Mouse (Mus musculus): Measurements from ENCODE around the gene Eif2ak4.
A peak's percentile ranks its signal among the peaks of the same experiment; 100 is the strongest.

DNA sequence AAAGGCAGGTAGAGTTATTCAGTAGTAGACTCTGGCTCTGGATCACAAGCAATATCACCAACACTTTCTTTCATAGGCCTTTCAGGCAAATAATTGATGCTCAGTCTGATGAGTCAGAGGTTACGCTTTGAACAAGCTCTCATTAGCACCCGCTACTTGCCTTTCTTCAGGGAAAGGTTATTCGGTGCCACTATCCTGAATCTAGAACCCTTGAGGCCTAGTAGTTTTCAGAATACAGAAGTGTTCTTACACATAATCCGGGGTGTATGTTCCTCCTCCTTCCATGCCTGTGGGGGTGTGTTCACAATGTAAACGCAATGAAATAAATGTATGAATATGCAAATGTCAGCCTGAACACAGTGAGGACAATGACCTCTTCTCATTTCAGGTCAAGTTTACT lies 1.7 kb downstream of the Eif2ak4 start:
- TF ChIP-seq EP300 (IDR thresholded peaks at IDR 0.05; ENCODE audit: low read length), result peak; percentile 54
- TF ChIP-seq CTCF (conservative IDR thresholded peaks at IDR 0.05 in 1 of 2, IDR thresholded peaks at IDR 0.05 in 1 of 2; ENCODE audit: low read depth in 2 of 2, low read length in 2 of 2), result no peak
- no peak for TF ChIP-seq NRF1 (IDR thresholded peaks at IDR 0.05; ENCODE audit: low read depth, low read length)
- TF ChIP-seq USF1 (IDR thresholded peaks at IDR 0.05; ENCODE audit: low read depth, low read length), result no peak
- TF ChIP-seq MEF2A (IDR thresholded peaks at IDR 0.05; ENCODE audit: borderline replicate concordance, low read depth, low read length), result no peak
- no peak for TF ChIP-seq CHD2 (IDR thresholded peaks at IDR 0.05; ENCODE audit: low read length)
- 0 out of 2 replicates have a peak, but pooled peaks have one; percentile 12 for TF ChIP-seq NELFE (IDR thresholded peaks at IDR 0.05; ENCODE audit: low read depth, low read length)
- TF ChIP-seq ZMIZ1 (IDR thresholded peaks at IDR 0.05; ENCODE audit: low read depth, low read length), result no peak
- no peak for TF ChIP-seq BHLHE40 (IDR thresholded peaks at IDR 0.05; ENCODE audit: low read depth, low read length)
- no peak for TF ChIP-seq ZKSCAN1 (IDR thresholded peaks at IDR 0.05; ENCODE audit: borderline replicate concordance, low read depth, low read length)
